Mouse (Mus musculus) small intestine, adult 2 months (tissue): Measurements from ENCODE around the gene Dcaf8. TPM values are rescaled to one million over a fixed set of nuclear protein-coding genes. Genes with fewer than 3 reads are reported as not detected.

Experiments used
- H3K27ac ChIP-seq: fragments of 200-500 bp; 2 replicates; pipeline ENCODE4 v1.5.1; 2012; ENCODE audit warnings: low read depth, low read length, control low read depth, inconsistent platforms; ENCODE audit not compliant: insufficient read depth
- H3K27me3 ChIP-seq: fragments of 200-500 bp; 2 replicates; pipeline ENCODE4 v1.6.1; 2012; ENCODE audit warnings: mild to moderate bottlenecking, moderate library complexity, low read length, inconsistent platforms; ENCODE audit not compliant: control insufficient read depth, insufficient read depth
- H3K36me3 ChIP-seq: fragments of 200-500 bp; 2 replicates; pipeline ENCODE4 v1.6.1; 2012; ENCODE audit warnings: mild to moderate bottlenecking, low read length, control low read depth, inconsistent platforms; ENCODE audit not compliant: control insufficient read depth, insufficient read depth
- H3K4me1 ChIP-seq: fragments of 200-500 bp; 2 replicates; pipeline ENCODE4 v1.6.1; 2012; ENCODE audit warnings: low read length, inconsistent platforms, mixed read lengths; ENCODE audit not compliant: control insufficient read depth, insufficient read depth, insufficient read length
- H3K4me3 ChIP-seq: fragments of 200-500 bp; 2 replicates; pipeline ENCODE4 v1.5.1; 2012; ENCODE audit warnings: low read depth, mild to moderate bottlenecking, control low read depth, inconsistent platforms, low read length, moderate library complexity
- CTCF ChIP-seq: fragments of 200-500 bp; IDR thresholded peaks from 2 replicates; pipeline ENCODE4 v1.5.1; 2012; ENCODE audit warnings: low read depth, mild to moderate bottlenecking, control low read depth, inconsistent platforms, low read length, moderate library complexity, mixed read lengths; ENCODE audit not compliant: insufficient replicate concordance, insufficient read length; ENCODE audit errors: extremely low read depth
- POLR2A ChIP-seq: fragments of 200-500 bp; IDR thresholded peaks from 2 replicates; pipeline ENCODE4 v1.6.1; 2012; ENCODE audit warnings: low read depth, mild to moderate bottlenecking, control low read depth, inconsistent platforms, low read length, moderate library complexity
- WGBS: fragments of 180-500 bp; shearing (Covaris S2); methylation state at CpG from one replicate; pipeline ENCODE4 v1.1.7; 2018; 5-methylcytosine and 5-hydroxymethylcytosine counted together
- polyA plus RNA-seq: library from polyadenylated mRNA; depleted of rRNA; stranded (reverse); fragments of >200 nt; gene quantifications from 2 replicates; pipeline ENCODE4 v1.2.3, GENCODE M21; 2012

The Dcaf8 gene
- polyA plus RNA-seq, 1 experiment, result 26.7 TPM

DNA sequence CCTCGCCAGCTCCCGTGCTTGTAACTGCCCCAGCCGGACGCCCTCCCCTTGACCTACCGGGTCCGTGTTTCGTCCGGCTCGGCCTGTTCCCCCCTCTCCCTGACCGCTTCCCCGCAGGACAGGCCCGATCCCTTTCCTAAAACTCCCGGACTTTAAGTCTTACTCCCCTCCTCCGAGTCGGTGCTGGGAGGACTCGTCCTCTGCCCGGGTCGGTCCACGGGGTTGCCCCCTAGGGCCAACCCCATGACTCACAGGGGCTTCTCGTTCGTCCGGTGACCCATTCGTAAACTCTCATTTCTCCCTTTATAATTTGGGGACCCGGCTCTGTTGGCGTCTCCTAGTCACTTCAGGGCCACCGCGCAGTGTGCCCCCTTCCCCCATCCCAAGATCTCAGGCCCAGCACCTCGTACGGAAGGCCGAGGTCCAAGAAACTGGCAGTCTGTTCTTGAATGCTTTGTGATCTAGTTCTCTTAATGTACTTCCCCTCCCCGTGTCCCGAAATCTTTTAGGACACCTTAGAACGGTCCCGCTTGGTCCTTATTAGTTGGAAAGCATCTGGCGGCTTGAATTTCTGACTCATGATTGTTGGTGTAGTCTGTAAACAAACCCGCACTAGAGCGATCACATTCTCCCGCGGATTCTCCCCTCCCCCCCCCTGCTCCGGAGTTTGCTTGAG, 533 bp downstream of the Dcaf8 start:
- Histone ChIP-seq H3K27ac (peak overlapping the region; percentile 80), H3K27me3 (no peaks in the 10 kb centered on the region), H3K4me1 (peaks cover 2% of the 10 kb centered on the region; the same call in 1 of the 2 replicates), H3K36me3 (peaks cover 17% of the 10 kb centered on the region; the same call in 1 of the 2 replicates), H3K4me3 (peak overlapping the region; percentile 76)
- TF ChIP-seq CTCF, result no peak
- TF ChIP-seq POLR2A, result no peak
- under 1% methylated on average over 40 of the region's 40 CpGs for WGBS

DNA sequence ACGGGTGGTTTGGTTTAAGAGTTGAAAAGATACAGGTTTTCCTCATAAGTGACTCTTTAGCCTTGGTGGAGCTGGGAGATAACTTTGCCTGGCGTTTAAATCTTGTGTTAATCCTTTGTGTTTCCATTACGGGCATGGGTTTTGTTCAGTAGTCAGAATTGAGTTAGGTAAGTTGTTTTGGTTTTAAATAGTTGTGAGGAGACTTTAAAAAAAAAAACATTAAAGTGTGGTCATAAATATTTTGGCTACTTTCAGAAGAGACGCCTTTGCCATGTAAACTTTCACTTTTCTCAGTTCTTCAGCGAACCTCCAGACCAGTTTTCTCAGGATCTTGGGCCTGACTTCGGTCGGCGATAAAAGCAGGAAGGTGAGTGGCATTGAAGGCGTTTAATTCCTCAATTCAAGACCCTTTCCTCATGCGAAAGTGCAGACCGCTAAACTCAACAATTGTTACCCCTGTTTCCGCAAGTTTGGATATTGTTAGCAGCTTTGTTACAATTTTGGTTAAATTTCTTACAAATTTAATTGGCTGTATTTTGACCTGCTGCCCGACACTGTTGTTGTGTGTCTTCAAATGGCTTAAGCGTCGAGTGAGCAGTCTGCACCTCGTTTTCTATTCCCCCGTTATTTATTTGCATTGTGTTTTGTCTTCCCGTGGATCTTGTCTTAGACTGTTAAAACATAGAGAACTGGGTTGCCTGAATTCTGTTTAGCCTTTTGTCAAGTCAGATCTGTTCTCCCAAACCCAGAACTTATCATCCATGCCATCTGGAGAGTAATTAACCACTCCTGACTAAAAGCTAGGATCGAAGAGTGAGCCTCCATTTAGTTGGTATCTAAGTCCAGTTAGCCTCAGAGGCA, 1.3 kb downstream of the Dcaf8 start:
- peak overlapping the region; percentile 76 for H3K4me3 ChIP-seq
- H3K36me3 ChIP-seq, result peaks cover 20% of the 10 kb centered on the region
- no peak for TF ChIP-seq POLR2A
- TF ChIP-seq CTCF, result no peak
- peak overlapping the region; percentile 80 for H3K27ac ChIP-seq
- peaks cover 2% of the 10 kb centered on the region; the same call in 1 of the 2 replicates for H3K4me1 ChIP-seq
- H3K27me3 ChIP-seq, result no peaks in the 10 kb centered on the region
- WGBS, result 6% methylated on average over 19 of the region's 19 CpGs

DNA sequence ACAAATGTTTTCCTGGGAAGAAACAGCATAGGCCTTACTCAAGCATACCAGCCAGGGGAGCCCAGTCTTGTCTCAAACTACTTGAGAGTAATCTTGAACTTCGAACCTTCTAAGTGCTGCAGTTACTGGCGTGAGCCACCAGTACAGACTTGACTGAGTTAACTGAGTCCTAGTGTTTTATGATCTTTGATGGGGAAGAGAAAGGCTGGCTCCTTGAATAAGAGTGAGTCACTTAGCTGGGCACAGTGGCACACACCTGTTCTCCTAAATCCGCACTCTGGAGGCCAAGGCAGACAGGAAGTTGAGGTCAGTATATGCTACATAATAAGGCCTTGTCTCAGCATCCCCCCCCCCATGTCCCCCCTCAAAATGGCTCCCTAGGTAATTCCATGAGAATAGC, 6.7 kb downstream of the Dcaf8 start:
- 30% methylated on average over 3 of the region's 3 CpGs for WGBS
- TF ChIP-seq POLR2A, result no peak
- TF ChIP-seq CTCF, result no peak
- peaks cover 26% of the 10 kb centered on the region for H3K36me3 ChIP-seq
- H3K27ac ChIP-seq, result 0 out of 2 replicates have a peak overlapping the region, but pooled peaks have one; percentile 49
- no peak overlapping the region for H3K4me3 ChIP-seq
- H3K4me1 ChIP-seq, result no peaks in the 10 kb centered on the region; the same call in 1 of the 2 replicates
- no peaks in the 10 kb centered on the region for H3K27me3 ChIP-seq

DNA sequence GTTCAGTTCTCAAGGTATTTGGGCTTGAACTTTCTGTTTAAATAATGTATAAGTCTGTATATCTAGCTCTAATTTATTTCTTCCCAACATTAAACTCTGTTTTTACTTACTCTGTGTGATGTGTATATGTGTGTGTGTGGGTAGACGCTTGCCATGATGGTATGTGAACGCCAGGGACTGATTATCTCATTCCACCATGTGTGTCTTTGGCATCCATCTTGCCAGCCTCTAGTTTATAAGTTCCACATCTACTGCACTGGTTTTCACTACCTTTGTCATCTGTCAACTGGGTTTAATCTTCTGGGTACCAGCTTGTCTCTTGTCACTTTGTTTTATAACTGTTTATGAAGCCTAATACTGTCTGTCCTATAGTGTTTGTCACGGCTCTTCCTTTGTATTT, 7.6 kb downstream of the Dcaf8 start:
- no peak overlapping the region for H3K4me3 ChIP-seq
- H3K4me1 ChIP-seq, result no peaks in the 10 kb centered on the region
- H3K36me3 ChIP-seq, result peaks cover 23% of the 10 kb centered on the region
- 81% methylated on average over 3 of the region's 3 CpGs for WGBS
- H3K27ac ChIP-seq, result no peak overlapping the region
- H3K27me3 ChIP-seq, result no peaks in the 10 kb centered on the region
- no peak for TF ChIP-seq CTCF
- no peak for TF ChIP-seq POLR2A

DNA sequence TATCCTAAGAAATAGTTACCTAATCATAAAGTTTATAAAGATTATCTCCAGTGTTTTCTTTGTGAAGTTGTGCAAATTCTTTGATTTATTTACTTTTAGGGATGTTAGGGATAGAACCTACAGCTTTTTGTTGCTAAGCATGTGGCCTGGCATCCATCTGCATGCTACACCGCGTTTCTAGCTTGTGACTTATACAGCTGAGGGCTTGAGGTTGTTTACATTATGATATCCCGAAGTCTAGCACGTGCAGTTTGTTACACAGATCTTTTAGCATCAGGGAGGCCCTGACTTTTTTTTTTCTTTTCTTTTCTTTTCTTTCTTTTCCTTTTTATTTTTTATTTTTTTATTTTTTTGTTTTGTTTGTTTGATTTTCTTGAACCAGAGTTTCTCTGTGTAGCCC, 12.1 kb downstream of the Dcaf8 start:
- Histone ChIP-seq H3K4me1 (no peaks in the 10 kb centered on the region), H3K27ac (no peak overlapping the region), H3K4me3 (no peak overlapping the region), H3K36me3 (peaks cover 7% of the 10 kb centered on the region), H3K27me3 (no peaks in the 10 kb centered on the region)
- 22% methylated on average over 4 of the region's 4 CpGs for WGBS
- TF ChIP-seq CTCF, result no peak
- TF ChIP-seq POLR2A, result no peak

DNA sequence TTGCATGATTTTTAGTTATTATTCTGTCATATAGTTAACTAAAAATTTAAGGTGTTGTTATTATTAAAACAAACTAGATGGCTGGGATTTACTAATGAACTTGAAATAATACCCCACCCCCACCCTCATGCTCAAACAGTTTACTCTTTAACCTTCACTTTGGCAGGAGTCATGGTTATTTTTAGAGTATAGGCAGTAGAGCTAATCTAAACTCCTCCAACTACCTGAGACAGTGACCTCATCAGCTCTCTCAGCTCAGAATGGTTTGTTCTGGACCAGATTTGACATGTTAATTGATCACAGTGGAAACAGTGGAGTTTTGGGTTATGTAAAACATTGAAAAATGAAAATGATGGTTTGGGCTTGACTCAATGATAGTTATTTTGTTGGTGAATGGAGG, 12.6 kb downstream of the Dcaf8 start:
- H3K27ac ChIP-seq, result no peak overlapping the region
- no peak overlapping the region for H3K4me3 ChIP-seq
- H3K4me1 ChIP-seq, result no peaks in the 10 kb centered on the region
- TF ChIP-seq CTCF (no peak), POLR2A (no peak)
- peaks cover 8% of the 10 kb centered on the region for H3K36me3 ChIP-seq
- H3K27me3 ChIP-seq, result no peaks in the 10 kb centered on the region

DNA sequence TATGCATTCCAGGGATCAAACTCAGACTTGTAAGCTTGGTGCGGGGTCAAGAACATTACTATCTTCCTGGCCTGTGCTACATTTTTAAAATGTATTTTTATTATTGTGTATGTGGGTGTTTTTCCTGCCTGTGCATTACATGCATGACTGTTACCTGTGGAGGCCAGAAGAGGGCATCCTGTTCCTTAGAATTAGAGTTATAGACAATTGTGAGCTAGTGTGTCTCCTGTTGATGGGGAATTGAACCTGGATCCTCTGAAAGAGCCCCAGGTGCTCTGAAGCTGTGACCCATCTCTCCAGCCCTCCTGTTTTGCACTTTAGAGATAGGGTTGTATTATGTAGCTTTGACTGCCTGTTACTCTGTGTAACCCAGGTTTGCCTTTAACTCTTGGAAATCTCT, 14.1 kb downstream of the Dcaf8 start:
- peaks cover 18% of the 10 kb centered on the region for H3K36me3 ChIP-seq
- H3K27me3 ChIP-seq, result no peaks in the 10 kb centered on the region
- WGBS, result 85% methylated on average over 1 of the region's 1 CpGs
- H3K27ac ChIP-seq, result no peak overlapping the region
- TF ChIP-seq CTCF, result no peak
- TF ChIP-seq POLR2A, result no peak
- no peak overlapping the region for H3K4me3 ChIP-seq
- H3K4me1 ChIP-seq, result no peaks in the 10 kb centered on the region
